Mouse (Mus musculus): Measurements from ENCODE around the gene Parg. TPM values are rescaled to one million over a fixed set of nuclear protein-coding genes. Genes with fewer than 3 reads are reported as not detected.

The Parg gene
- total and polyA plus RNA-seq, 3 experiments: 36.3 to 66.1 (median 40.6) TPM

GRCm38 (mm10) chr14:32317822-32318221, 116.1 kb downstream of the Parg start:
- Histone ChIP-seq H3K4me1 (ENCODE audit: control insufficient read depth in 1 of 2, insufficient read depth in 2 of 2) (peaks cover 5 to 14% of the 10 kb centered on the region in 2 experiments; a peak in 3 of 4 replicates), H3K27ac (ENCODE audit: insufficient read depth, low read depth) (no peak overlapping the region), H3K79me2 (replicated peaks; ENCODE audit: control insufficient read depth, extremely low read depth, insufficient read depth, poor library complexity, severe bottlenecking) (no peaks in the 10 kb centered on the region), H3K4me3 (replicated peaks in 1 of 3; ENCODE audit: low read depth in 2 of 3, low read length in 2 of 3, poor library complexity in 1 of 3) (peak overlapping the region; percentile 55 to 69 (median 66)), H3K27me3 (replicated peaks) (peaks cover 14% of the 10 kb centered on the region), H3K9me3 (replicated peaks; ENCODE audit: low read length) (no peaks in the 10 kb centered on the region), H3K9ac (ENCODE audit: insufficient read depth, low read depth) (peak overlapping the region; percentile 63), H3K36me3 (replicated peaks in 1 of 2; ENCODE audit: control insufficient read depth in 1 of 2, insufficient read depth in 1 of 2, low read length in 1 of 2) (no peaks in the 10 kb centered on the region), H3K4me2 (ENCODE audit: insufficient read depth, low read depth, poor library complexity, severe bottlenecking) (peak overlapping the region; percentile 63)
- TF ChIP-seq ZKSCAN1 (IDR thresholded peaks at IDR 0.05; ENCODE audit: borderline replicate concordance, low read depth, low read length): no peak
- no peak for TF ChIP-seq POLR2AphosphoS2 (IDR thresholded peaks at IDR 0.05; ENCODE audit: low read depth, low read length)
- TF ChIP-seq PAX5 (IDR thresholded peaks at IDR 0.05; ENCODE audit: low read length): no peak
- TF ChIP-seq HCFC1 (IDR thresholded peaks at IDR 0.05; ENCODE audit: low read depth, low read length): peak; percentile 33
- no peak for TF ChIP-seq MEF2A (IDR thresholded peaks at IDR 0.05; ENCODE audit: borderline replicate concordance, low read depth, low read length)
- TF ChIP-seq TBP (conservative IDR thresholded peaks at IDR 0.05; ENCODE audit: low read depth, low read length): peak; percentile 84; the same call in 1 of the 2 replicates
- TF ChIP-seq MAZ (IDR thresholded peaks at IDR 0.05; ENCODE audit: low read depth, low read length): no peak
- no peak for TF ChIP-seq NRF1 (IDR thresholded peaks at IDR 0.05; ENCODE audit: low read depth, low read length)
- TF ChIP-seq JUN (IDR thresholded peaks at IDR 0.05; ENCODE audit: insufficient read depth, low read depth, low read length): no peak
- TF ChIP-seq ELF1 (IDR thresholded peaks at IDR 0.05; ENCODE audit: low read depth, low read length): peak; percentile 52; the same call in 1 of the 2 replicates
- TF ChIP-seq CHD1 (IDR thresholded peaks at IDR 0.05; ENCODE audit: low read depth, low read length): no peak
- TF ChIP-seq JUND (conservative IDR thresholded peaks at IDR 0.05; ENCODE audit: low read depth, low read length): no peak
- TF ChIP-seq MAFK (IDR thresholded peaks at IDR 0.05; ENCODE audit: insufficient replicate concordance, low read length): no peak
- TF ChIP-seq TCF12 (IDR thresholded peaks at IDR 0.05; ENCODE audit: low read depth, low read length): peak; percentile 70; the same call in 1 of the 2 replicates
- no peak for TF ChIP-seq EP300 (IDR thresholded peaks at IDR 0.05; ENCODE audit: low read length)
- no peak for TF ChIP-seq IRF4 (IDR thresholded peaks at IDR 0.05; ENCODE audit: low read depth, low read length)
- TF ChIP-seq USF1 (IDR thresholded peaks at IDR 0.05; ENCODE audit: low read depth, low read length): no peak
- TF ChIP-seq SMC3 (IDR thresholded peaks at IDR 0.05; ENCODE audit: low read depth, low read length): no peak
- TF ChIP-seq MAX (IDR thresholded peaks at IDR 0.05; ENCODE audit: low read length): no peak
- peak; percentile 37; the same call in 1 of the 2 replicates for TF ChIP-seq ZNF384 (IDR thresholded peaks at IDR 0.05; ENCODE audit: low read depth, low read length)
- no peak for TF ChIP-seq RCOR1 (conservative IDR thresholded peaks at IDR 0.05; ENCODE audit: low read depth, low read length)
- no peak for TF ChIP-seq ETS1 (conservative IDR thresholded peaks at IDR 0.05; ENCODE audit: low read depth, low read length)
- TF ChIP-seq ZMIZ1 (IDR thresholded peaks at IDR 0.05; ENCODE audit: low read depth, low read length): peak; percentile 75
- TF ChIP-seq USF2 (conservative IDR thresholded peaks at IDR 0.05; ENCODE audit: low read depth, low read length): no peak
- TF ChIP-seq ZC3H11A (IDR thresholded peaks at IDR 0.05; ENCODE audit: low read depth, low read length): no peak
- TF ChIP-seq MXI1 (IDR thresholded peaks at IDR 0.05; ENCODE audit: low read depth, low read length): peak; percentile 39; the same call in 1 of the 2 replicates
- TF ChIP-seq SIN3A (IDR thresholded peaks at IDR 0.05; ENCODE audit: low read length): no peak
- TF ChIP-seq KAT2A (IDR thresholded peaks at IDR 0.05; ENCODE audit: insufficient replicate concordance, low read length): no peak
- no peak for TF ChIP-seq CHD2 (IDR thresholded peaks at IDR 0.05; ENCODE audit: low read length)
- no peak for TF ChIP-seq E2F4 (IDR thresholded peaks at IDR 0.05; ENCODE audit: insufficient replicate concordance, low read depth, low read length)
- TF ChIP-seq POLR2A (IDR thresholded peaks at IDR 0.05; ENCODE audit: low read depth, low read length): peak; percentile 79
- no peak for TF ChIP-seq UBTF (IDR thresholded peaks at IDR 0.05; ENCODE audit: low read depth, low read length)
- peak; percentile 83 for TF ChIP-seq NELFE (IDR thresholded peaks at IDR 0.05; ENCODE audit: low read depth, low read length)
- TF ChIP-seq RAD21 (IDR thresholded peaks at IDR 0.05; ENCODE audit: low read depth, low read length): no peak
- no peak for TF ChIP-seq CTCF (conservative IDR thresholded peaks at IDR 0.05 in 1 of 2, IDR thresholded peaks at IDR 0.05 in 1 of 2; ENCODE audit: low read depth in 2 of 2, low read length in 2 of 2)
- dilution Hi-C loops (cut with MboI; ENCODE audit: extremely low pct_ligation_motif_present, extremely low pct_unique_long_range_greater_than_20kb, low sequenced_read_pairs) (no loop called here), in situ Hi-C loops (cut with MboI; ENCODE audit: low pct_ligation_motif_present, low pct_unique_long_range_greater_than_20kb, low sequenced_read_pairs) (no loop called here)
- DNase-seq (ENCODE audit: extremely low read depth): peak; percentile 91
